Mouse (Mus musculus): ENCODE measurements around the gene Lor.

The Lor gene

DNA sequence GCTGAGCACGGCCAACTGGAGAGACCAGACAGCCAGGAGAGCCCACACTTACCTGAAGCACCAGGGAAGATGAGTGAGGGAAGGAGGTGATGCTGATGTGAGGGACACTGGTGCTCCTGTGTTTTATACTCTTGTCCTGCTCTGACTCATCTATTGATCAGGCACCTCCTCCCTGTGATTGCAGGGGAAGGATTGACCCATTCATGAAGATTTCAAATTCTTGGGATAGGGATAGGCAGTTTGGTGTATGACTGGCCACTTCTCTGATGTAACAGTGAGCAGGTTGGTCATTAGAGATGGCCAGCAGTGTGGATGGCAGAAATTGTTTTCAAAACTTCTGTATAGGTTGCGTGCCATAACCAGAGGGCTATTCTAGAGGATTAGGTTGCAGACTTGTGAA lies at the start of gene Lor:
Gene Lor (minus strand): TSS at position 101 of the 400 bp plus-strand sequence.
- WGBS, result 88% methylated on average over 2 of the region's 2 CpGs

DNA sequence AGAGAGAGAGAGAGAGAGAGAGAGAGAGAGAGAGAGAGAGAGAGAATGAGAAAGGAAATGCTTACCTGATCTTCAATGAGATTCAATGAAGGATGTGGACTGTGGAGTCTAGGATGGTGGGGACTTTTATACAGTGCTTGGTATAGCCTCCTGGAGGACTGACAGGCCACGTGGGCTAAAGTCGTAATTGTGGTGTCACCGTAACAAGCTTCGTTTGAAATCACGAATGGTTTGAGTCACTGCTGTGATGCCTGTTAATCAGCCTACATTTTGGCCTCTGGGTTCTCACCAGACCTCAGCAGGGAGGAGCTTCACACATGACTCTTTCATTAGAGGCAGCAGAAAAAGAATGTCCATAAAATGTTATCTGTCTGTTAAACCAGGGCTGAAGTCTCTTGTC lies 40.9 kb upstream of the Lor start, which contains the start of gene Prr9:
Gene Prr9 (minus strand): TSS at position 101 of the 400 bp plus-strand sequence.
- 84% methylated on average over 5 of the region's 5 CpGs for WGBS

DNA sequence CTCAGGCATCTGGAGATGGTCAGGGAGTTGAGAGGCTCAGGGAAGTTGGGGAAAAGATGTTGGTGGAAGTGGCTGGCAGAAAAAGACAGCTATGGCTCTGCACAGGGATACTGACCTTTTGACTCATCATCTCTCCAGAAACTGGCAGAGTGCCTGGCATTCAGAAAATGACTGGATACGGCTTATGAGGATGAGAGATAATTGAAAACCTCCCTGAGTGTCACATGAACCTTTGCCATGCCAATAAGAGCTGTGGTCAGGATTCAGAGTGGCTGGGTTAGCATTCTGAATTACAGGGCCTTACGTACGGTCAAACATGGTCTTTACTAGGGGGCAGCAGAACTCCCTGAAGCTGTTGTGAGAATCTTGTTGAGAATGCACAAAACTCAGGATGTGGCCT lies 38.0 kb upstream of the Lor start:
- WGBS, result 83% methylated on average over 3 of the region's 3 CpGs

- 36% methylated on average over 3 of the region's 3 CpGs for WGBS
Measured at GRCm38 (mm10) chr3:92117930-92118329, 35.0 kb upstream of the Lor start.

GRCm38 (mm10) chr3:92106582-92106981 lies 23.6 kb upstream of the Lor start:
- WGBS, result 12% methylated on average over 6 of the region's 6 CpGs

GRCm38 (mm10) chr3:92081285-92081931 lies 1.5 kb downstream of the Lor start:
- under 1% methylated on average over 75 of the region's 76 CpGs for WGBS

GRCm38 (mm10) chr3:92080462-92081284 lies 2.3 kb downstream of the Lor start:
- 1% methylated on average over 77 of the region's 82 CpGs for WGBS

- 55% methylated on average over 6 of the region's 6 CpGs for WGBS
Measured at GRCm38 (mm10) chr3:92050382-92051054, 32.4 kb downstream of the Lor start.

DNA sequence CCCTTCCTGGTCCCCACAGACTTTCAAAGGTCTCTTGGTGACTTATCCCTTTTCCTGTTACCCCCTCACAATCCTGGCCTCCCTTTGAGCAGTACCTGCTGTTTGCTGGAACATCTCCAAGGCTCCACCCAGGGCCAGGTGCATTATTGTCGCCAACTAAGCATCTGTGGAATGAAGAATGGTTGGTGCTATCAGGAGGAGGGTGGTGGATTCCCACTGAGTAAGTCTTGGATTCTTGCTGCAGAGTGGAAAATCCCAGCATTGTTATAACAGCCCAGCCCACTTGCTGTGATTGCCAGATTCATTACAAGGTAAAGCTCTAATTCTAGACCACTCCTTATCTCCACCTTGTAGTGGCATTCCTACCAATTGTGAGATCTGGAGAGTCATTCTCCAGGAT lies 49.0 kb downstream of the Lor start:
- WGBS, result 70% methylated on average over 1 of the region's 1 CpGs

DNA sequence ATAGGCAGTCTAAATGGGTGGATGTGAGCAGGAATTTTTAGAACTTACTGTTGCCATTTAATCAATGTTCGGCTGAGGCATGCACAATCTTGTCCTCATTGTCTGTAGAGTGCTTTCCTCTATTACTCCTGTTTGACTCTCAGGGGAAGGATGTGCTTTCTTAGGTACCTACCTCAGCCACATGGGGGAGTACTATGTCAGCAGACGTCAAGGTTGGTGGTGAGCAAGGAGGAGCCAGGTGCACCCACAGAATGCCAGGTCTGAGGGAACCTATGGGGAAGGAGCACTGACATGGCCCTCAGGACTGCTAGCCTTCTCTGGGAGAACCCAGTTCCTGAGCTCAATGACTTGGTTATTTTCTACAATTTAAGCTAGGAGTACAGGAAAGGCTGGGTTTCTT lies 49.7 kb downstream of the Lor start:
- WGBS, result 51% methylated on average over 2 of the region's 2 CpGs

Measured in cerebral cortex, adult 2 months (tissue).